Mouse (Mus musculus) brown adipose tissue, adult 24 weeks (tissue): ENCODE results near the gene Gpld1. TPM values are rescaled to one million over a fixed set of nuclear protein-coding genes. Genes with fewer than 3 reads are reported as not detected.

Experiments used
- H3K27ac ChIP-seq: fragments of 200-500 bp; replicated peaks from 2 replicates; pipeline ENCODE4 v1.5.1; 2012; ENCODE audit warnings: low read depth, mild to moderate bottlenecking, low read length
- H3K4me1 ChIP-seq: fragments of 200-500 bp; 2 replicates; pipeline ENCODE4 v1.6.1; 2012; ENCODE audit warnings: low read length, mixed read lengths; ENCODE audit not compliant: control insufficient read depth, insufficient read depth, insufficient read length
- H3K4me3 ChIP-seq: fragments of 200-500 bp; 2 replicates; pipeline ENCODE4 v1.5.1; 2012; ENCODE audit warnings: low read depth, mild to moderate bottlenecking, low read length, moderate library complexity; ENCODE audit not compliant: insufficient read depth
- polyA plus RNA-seq: library from polyadenylated mRNA; stranded (reverse); fragments of >200 nt; gene quantifications from 2 replicates; pipeline ENCODE4 v1.2.4, GENCODE M21; 2012; ENCODE audit not compliant: missing spikeins, insufficient read depth, insufficient read length

The Gpld1 gene
- polyA plus RNA-seq, 1 experiment = 2.2 TPM

- Histone ChIP-seq H3K4me3 (peak overlapping the region; percentile 66), H3K27ac (no peak overlapping the region), H3K4me1 (0 out of 2 replicates have a peak, but pooled peaks cover 4% of the 10 kb centered on the region)
Measured at GRCm38 (mm10) chr13:24936772-24937107, 6.2 kb upstream of the Gpld1 start.

- H3K27ac ChIP-seq = no peak within 1 kb of the TSS
- H3K4me3 ChIP-seq = peak within 1 kb of the TSS; percentile 66
- 0 out of 2 replicates have a peak, but pooled peaks cover 4% of the 10 kb centered on the region for H3K4me1 ChIP-seq
Measured at GRCm38 (mm10) chr13:24937108-24937838, 5.7 kb upstream of the Gpld1 start, which contains the start of gene Aldh5a1. Gene Aldh5a1, minus strand, starts transcription at chr13:24937661.

GRCm38 (mm10) chr13:24937839-24938166 lies 5.1 kb upstream of the Gpld1 start:
- 0 out of 2 replicates have a peak, but pooled peaks cover 4% of the 10 kb centered on the region for H3K4me1 ChIP-seq
- H3K27ac ChIP-seq = no peak overlapping the region
- peak overlapping the region; percentile 66 for H3K4me3 ChIP-seq

- Histone ChIP-seq H3K27ac (no peak overlapping the region), H3K4me1 (0 out of 2 replicates have a peak, but pooled peaks cover 4% of the 10 kb centered on the region), H3K4me3 (peak overlapping the region; percentile 26)
Measured at GRCm38 (mm10) chr13:24938683-24939082, 4.3 kb upstream of the Gpld1 start.

- H3K4me1 ChIP-seq = 0 out of 2 replicates have a peak, but pooled peaks cover 4% of the 10 kb centered on the region
- no peak overlapping the region for H3K27ac ChIP-seq
- no peak overlapping the region for H3K4me3 ChIP-seq
Measured at GRCm38 (mm10) chr13:24939472-24939871, 3.5 kb upstream of the Gpld1 start.

- Histone ChIP-seq H3K4me1 (no peaks in the 10 kb centered on the region), H3K4me3 (no peak overlapping the region), H3K27ac (no peak overlapping the region)
Measured at GRCm38 (mm10) chr13:24943303-24943702, 351 bp downstream of the Gpld1 start.

- no peak overlapping the region for H3K27ac ChIP-seq
Measured at GRCm38 (mm10) chr13:24945567-24945966, 2.6 kb downstream of the Gpld1 start.

GRCm38 (mm10) chr13:24947158-24947557 lies 4.2 kb downstream of the Gpld1 start:
- no peak overlapping the region for H3K4me3 ChIP-seq
- no peak overlapping the region for H3K27ac ChIP-seq
- no peaks in the 10 kb centered on the region for H3K4me1 ChIP-seq

More at GRCm38 (mm10) chr13:24945567-24945966, 2.6 kb downstream of the Gpld1 start:
- Histone ChIP-seq H3K4me3 (no peak overlapping the region), H3K4me1 (no peaks in the 10 kb centered on the region)

GRCm38 (mm10) chr13:24948870-24949269 lies 5.9 kb downstream of the Gpld1 start:
- H3K4me1 ChIP-seq = no peaks in the 10 kb centered on the region
- no peak overlapping the region for H3K4me3 ChIP-seq
- no peak overlapping the region for H3K27ac ChIP-seq

- H3K27ac ChIP-seq = no peak overlapping the region
- H3K4me1 ChIP-seq = no peaks in the 10 kb centered on the region
- no peak overlapping the region for H3K4me3 ChIP-seq
Measured at GRCm38 (mm10) chr13:24952659-24953058, 9.7 kb downstream of the Gpld1 start.

GRCm38 (mm10) chr13:24955091-24955490 lies 12.1 kb downstream of the Gpld1 start:
- Histone ChIP-seq H3K27ac (no peak overlapping the region), H3K4me1 (no peaks in the 10 kb centered on the region), H3K4me3 (no peak overlapping the region)

GRCm38 (mm10) chr13:24955500-24955899 lies 12.5 kb downstream of the Gpld1 start:
- no peak overlapping the region for H3K27ac ChIP-seq
- no peaks in the 10 kb centered on the region for H3K4me1 ChIP-seq
- H3K4me3 ChIP-seq = no peak overlapping the region

- Histone ChIP-seq H3K4me3 (no peak overlapping the region), H3K4me1 (no peaks in the 10 kb centered on the region), H3K27ac (no peak overlapping the region)
Measured at GRCm38 (mm10) chr13:24958671-24959070, 15.7 kb downstream of the Gpld1 start.

GRCm38 (mm10) chr13:24960084-24960483 lies 17.1 kb downstream of the Gpld1 start:
- no peak overlapping the region for H3K4me3 ChIP-seq
- no peak overlapping the region for H3K27ac ChIP-seq
- no peaks in the 10 kb centered on the region for H3K4me1 ChIP-seq

- H3K4me1 ChIP-seq = no peaks in the 10 kb centered on the region
- H3K4me3 ChIP-seq = no peak overlapping the region
- no peak overlapping the region for H3K27ac ChIP-seq
Measured at GRCm38 (mm10) chr13:24962119-24962518, 19.2 kb downstream of the Gpld1 start.

GRCm38 (mm10) chr13:24965130-24965845 lies 22.3 kb downstream of the Gpld1 start:
- H3K4me1 ChIP-seq = no peaks in the 10 kb centered on the region

More at GRCm38 (mm10) chr13:24965130-24965845, 22.3 kb downstream of the Gpld1 start:
- no peak overlapping the region for H3K27ac ChIP-seq
- H3K4me3 ChIP-seq = peak overlapping the region; percentile 48
